Mouse (Mus musculus): ENCODE measurements around the gene Slc10a1.

Gene Slc10a1

DNA sequence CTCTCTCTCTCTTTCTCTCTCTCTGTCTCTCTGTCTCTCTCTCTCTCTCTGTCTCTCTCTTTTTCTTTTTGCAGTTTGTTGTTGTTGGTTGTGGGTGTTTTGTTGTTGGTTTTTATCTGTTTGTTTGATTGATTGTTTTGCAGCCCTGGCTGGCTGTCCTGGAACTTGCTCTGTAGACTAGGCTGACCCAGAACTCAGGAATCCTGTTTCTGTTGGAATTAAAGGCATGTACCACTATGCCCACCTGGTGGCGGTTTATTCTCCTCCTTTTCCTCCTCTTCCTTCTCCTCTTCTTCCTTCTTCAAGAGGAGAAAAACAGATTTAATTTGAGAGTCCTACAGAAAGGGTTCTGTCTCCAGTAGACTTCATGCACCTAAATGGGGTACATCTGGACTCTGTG lies 41.0 kb downstream of the Slc10a1 start:
- DNase-seq (ENCODE audit: low spot score in 2 of 2) = no peak

DNA sequence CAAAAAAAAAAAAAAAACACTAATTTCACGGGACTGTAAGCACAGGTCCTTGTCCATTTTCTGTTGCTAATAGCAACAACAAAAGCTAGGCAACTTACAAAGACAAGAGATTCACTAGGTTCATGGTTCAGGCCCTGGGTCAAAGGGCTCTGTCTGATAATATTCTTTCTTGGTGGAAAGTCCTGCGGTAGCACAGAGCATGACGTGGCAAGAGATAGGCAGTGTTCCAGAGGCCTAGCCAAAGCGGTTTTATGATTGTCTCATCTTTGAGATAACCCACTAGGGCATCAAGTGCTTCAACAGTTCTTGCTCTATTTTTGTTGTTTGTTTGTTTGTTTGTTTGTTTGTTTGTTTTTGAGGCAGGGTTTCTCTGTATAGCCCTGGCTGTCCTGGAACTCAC lies 42.0 kb downstream of the Slc10a1 start:
- no peak for DNase-seq (ENCODE audit: low spot score in 2 of 2)

GRCm38 (mm10) chr12:80925919-80926318 lies 42.6 kb downstream of the Slc10a1 start:
- DNase-seq (ENCODE audit: low spot score in 2 of 2) = no peak

GRCm38 (mm10) chr12:80924205-80924604 lies 44.3 kb downstream of the Slc10a1 start:
- no peak for DNase-seq (ENCODE audit: low spot score in 2 of 2)

GRCm38 (mm10) chr12:80923602-80924001 lies 44.9 kb downstream of the Slc10a1 start:
- no peak for DNase-seq (ENCODE audit: low spot score in 2 of 2)

DNA sequence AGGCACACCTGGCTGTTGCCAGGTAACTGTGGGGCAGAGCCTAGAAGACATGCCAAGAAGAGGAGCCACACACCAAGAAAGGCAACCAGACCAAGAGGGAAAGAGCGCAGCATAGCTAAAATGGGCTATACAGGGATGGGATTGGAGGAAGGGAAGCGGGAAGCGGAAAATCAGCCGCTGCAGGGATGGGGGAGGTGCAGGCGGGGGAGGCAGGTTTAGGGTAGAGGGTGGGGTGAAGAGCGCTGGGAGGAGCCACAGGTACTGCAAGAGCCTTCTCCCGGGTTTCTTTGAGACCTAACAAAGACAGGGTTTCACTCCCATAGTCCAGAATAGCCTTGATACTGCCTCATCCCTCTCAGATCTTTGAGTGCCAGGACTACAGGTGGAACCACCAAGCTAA lies 45.6 kb downstream of the Slc10a1 start:
- peak in 1 of 2 experiments; percentile 26 for DNase-seq (ENCODE audit: low spot score in 2 of 2)

- no peak for DNase-seq (ENCODE audit: low spot score in 2 of 2)
Measured at GRCm38 (mm10) chr12:80921301-80921700, 47.2 kb downstream of the Slc10a1 start.

- DNase-seq (ENCODE audit: low spot score in 2 of 2) = no peak
Measured at GRCm38 (mm10) chr12:80917764-80918163, 50.7 kb downstream of the Slc10a1 start.

- DNase-seq (ENCODE audit: low spot score in 2 of 2) = no peak
Measured at GRCm38 (mm10) chr12:80909631-80910030, 58.9 kb downstream of the Slc10a1 start.
